ENCODE assay signal across 13 mouse cellular contexts in genomic region chr8:63760891-63761290, GRCm38 (mm10).
"Had no signal": no experiment of that assay in that cellular context is flagged by ENCODE, and none has a peak within 500 bp of the region (broad histone marks: within the 10 kb centered on the region; RNA-seq: fewer than 3 reads in every experiment).

No protein-coding gene starts in this region.

- DNase-seq: gastrocnemius, adult 2 months; gastrocnemius, postnatal 10 days; gastrocnemius, postnatal 36 days; heart, adult 2 months; heart, postnatal 14 days; heart, postnatal 4 days; kidney, adult 18-20 months; kidney, adult 8-10 months; kidney, postnatal 10 days; kidney, postnatal 25 days; kidney, postnatal 4 days; liver; liver, embryonic 13.5 days had no signal
